Mouse (Mus musculus) ES-E14 (cell line): Measurements from ENCODE around the gene Mapk13.

Experiments used
- ZC3H11A ChIP-seq: IDR thresholded peaks from 2 replicates; pipeline ENCODE4 v1.6.1; 2012; ENCODE audit warnings: low read depth, mild to moderate bottlenecking, inconsistent platforms, low read length, borderline replicate concordance
- ZNF384 ChIP-seq: IDR thresholded peaks from 2 replicates; pipeline ENCODE4 v1.6.1; 2012; ENCODE audit warnings: low read depth, low read length, inconsistent platforms

- TF ChIP-seq ZC3H11A (no peak), ZNF384 (no peak)
These were observed 34.2 kb downstream of the Mapk13 start for GRCm38 (mm10) chr17:28803316-28803715.
